Mouse (Mus musculus): ENCODE measurements at regions not wholly inside any gene's neighbourhood (a gene's known extent, or its start where the extent isn't known, plus 50 kb on each side); places are given as distances from the start of the nearest gene placed in this dataset.

- Histone ChIP-seq H3K9me3 (ENCODE audit: control insufficient read depth, insufficient read depth, low read depth, low read length) (no peaks in the 10 kb centered on the region), H3K27ac (ENCODE audit: insufficient read depth, low read depth, low read length, poor library complexity, severe bottlenecking) (no peak overlapping the region), H3K4me3 (ENCODE audit: insufficient read depth in 1 of 2, low read depth in 1 of 2, low read length in 2 of 2, poor library complexity in 1 of 2, severe bottlenecking in 1 of 2) (no peak overlapping the region), H3K36me3 (ENCODE audit: control insufficient read depth, insufficient read depth, low read length, poor library complexity, severe bottlenecking) (no peaks in the 10 kb centered on the region), H3K4me1 (ENCODE audit: control insufficient read depth in 2 of 2, insufficient read depth in 2 of 2, low read length in 2 of 2, poor library complexity in 1 of 2) (no peaks in the 10 kb centered on the region), H3K9ac (ENCODE audit: insufficient read depth, low read depth, low read length, poor library complexity, severe bottlenecking) (no peak overlapping the region)
- in situ Hi-C loops (cut with MboI; ENCODE audit: low sequenced_read_pairs in 2 of 2, unreplicated experiment in 2 of 2): no loop called here
- TF ChIP-seq ZC3H11A (IDR thresholded peaks at IDR 0.05; ENCODE audit: borderline replicate concordance, low read depth, low read length) (no peak), CHD2 (IDR thresholded peaks at IDR 0.05; ENCODE audit: low read depth, low read length) (no peak), HCFC1 (IDR thresholded peaks at IDR 0.05; ENCODE audit: borderline replicate concordance, insufficient read depth, low read length) (no peak), MAFK (IDR thresholded peaks at IDR 0.05; ENCODE audit: insufficient read depth, low read depth, low read length) (no peak), ZNF384 (IDR thresholded peaks at IDR 0.05; ENCODE audit: low read depth, low read length) (no peak)
- no peak for DNase-seq (ENCODE audit: low read depth, low spot score)
These were observed 130.7 kb upstream of the Max start for GRCm38 (mm10) chr12:77092741-77093140.

GRCm38 (mm10) chr12:77092143-77092542 is 130.1 kb upstream of the Max start:
- no peak overlapping the region for H3K9ac ChIP-seq (ENCODE audit: insufficient read depth, low read depth, low read length, poor library complexity, severe bottlenecking)
- no peaks in the 10 kb centered on the region for H3K9me3 ChIP-seq (ENCODE audit: control insufficient read depth, insufficient read depth, low read depth, low read length)
- in situ Hi-C loops (cut with MboI; ENCODE audit: low sequenced_read_pairs in 2 of 2, unreplicated experiment in 2 of 2): no loop called here

GRCm38 (mm10) chr12:77091700-77092099 is 129.7 kb upstream of the Max start:
- H3K4me1 ChIP-seq (ENCODE audit: control insufficient read depth in 2 of 2, insufficient read depth in 2 of 2, low read length in 2 of 2, poor library complexity in 1 of 2): no peaks in the 10 kb centered on the region
- TF ChIP-seq ZC3H11A (IDR thresholded peaks at IDR 0.05; ENCODE audit: borderline replicate concordance, low read depth, low read length) (no peak), HCFC1 (IDR thresholded peaks at IDR 0.05; ENCODE audit: borderline replicate concordance, insufficient read depth, low read length) (no peak), CHD2 (IDR thresholded peaks at IDR 0.05; ENCODE audit: low read depth, low read length) (no peak), MAFK (IDR thresholded peaks at IDR 0.05; ENCODE audit: insufficient read depth, low read depth, low read length) (no peak), ZNF384 (IDR thresholded peaks at IDR 0.05; ENCODE audit: low read depth, low read length) (no peak)
- in situ Hi-C loops (cut with MboI; ENCODE audit: low sequenced_read_pairs in 2 of 2, unreplicated experiment in 2 of 2): no loop called here
- H3K36me3 ChIP-seq (ENCODE audit: control insufficient read depth, insufficient read depth, low read length, poor library complexity, severe bottlenecking): no peaks in the 10 kb centered on the region
- no peak overlapping the region for H3K4me3 ChIP-seq (ENCODE audit: insufficient read depth in 1 of 2, low read depth in 1 of 2, low read length in 2 of 2, poor library complexity in 1 of 2, severe bottlenecking in 1 of 2)
- H3K27ac ChIP-seq (ENCODE audit: insufficient read depth, low read depth, low read length, poor library complexity, severe bottlenecking): no peak overlapping the region
- no peak overlapping the region for H3K9ac ChIP-seq (ENCODE audit: insufficient read depth, low read depth, low read length, poor library complexity, severe bottlenecking)
- no peak for DNase-seq (ENCODE audit: low read depth, low spot score)
- H3K9me3 ChIP-seq (ENCODE audit: control insufficient read depth, insufficient read depth, low read depth, low read length): no peaks in the 10 kb centered on the region

More at GRCm38 (mm10) chr12:77092143-77092542, 130.1 kb upstream of the Max start:
- TF ChIP-seq MAFK (IDR thresholded peaks at IDR 0.05; ENCODE audit: insufficient read depth, low read depth, low read length) (no peak), ZNF384 (IDR thresholded peaks at IDR 0.05; ENCODE audit: low read depth, low read length) (no peak), CHD2 (IDR thresholded peaks at IDR 0.05; ENCODE audit: low read depth, low read length) (no peak), HCFC1 (IDR thresholded peaks at IDR 0.05; ENCODE audit: borderline replicate concordance, insufficient read depth, low read length) (no peak), ZC3H11A (IDR thresholded peaks at IDR 0.05; ENCODE audit: borderline replicate concordance, low read depth, low read length) (no peak)
- no peak for DNase-seq (ENCODE audit: low read depth, low spot score)
- H3K27ac ChIP-seq (ENCODE audit: insufficient read depth, low read depth, low read length, poor library complexity, severe bottlenecking): no peak overlapping the region
- no peaks in the 10 kb centered on the region for H3K4me1 ChIP-seq (ENCODE audit: control insufficient read depth in 2 of 2, insufficient read depth in 2 of 2, low read length in 2 of 2, poor library complexity in 1 of 2)
- H3K36me3 ChIP-seq (ENCODE audit: control insufficient read depth, insufficient read depth, low read length, poor library complexity, severe bottlenecking): no peaks in the 10 kb centered on the region
- no peak overlapping the region for H3K4me3 ChIP-seq (ENCODE audit: insufficient read depth in 1 of 2, low read depth in 1 of 2, low read length in 2 of 2, poor library complexity in 1 of 2, severe bottlenecking in 1 of 2)

GRCm38 (mm10) chr12:77090525-77090924 is 128.5 kb upstream of the Max start:
- TF ChIP-seq ZNF384 (IDR thresholded peaks at IDR 0.05; ENCODE audit: low read depth, low read length) (no peak), ZC3H11A (IDR thresholded peaks at IDR 0.05; ENCODE audit: borderline replicate concordance, low read depth, low read length) (no peak), MAFK (IDR thresholded peaks at IDR 0.05; ENCODE audit: insufficient read depth, low read depth, low read length) (no peak), CHD2 (IDR thresholded peaks at IDR 0.05; ENCODE audit: low read depth, low read length) (no peak), HCFC1 (IDR thresholded peaks at IDR 0.05; ENCODE audit: borderline replicate concordance, insufficient read depth, low read length) (no peak)
- no peaks in the 10 kb centered on the region for H3K36me3 ChIP-seq (ENCODE audit: control insufficient read depth, insufficient read depth, low read length, poor library complexity, severe bottlenecking)
- H3K4me3 ChIP-seq (ENCODE audit: insufficient read depth in 1 of 2, low read depth in 1 of 2, low read length in 2 of 2, poor library complexity in 1 of 2, severe bottlenecking in 1 of 2): no peak overlapping the region
- no peak overlapping the region for H3K9ac ChIP-seq (ENCODE audit: insufficient read depth, low read depth, low read length, poor library complexity, severe bottlenecking)
- H3K27ac ChIP-seq (ENCODE audit: insufficient read depth, low read depth, low read length, poor library complexity, severe bottlenecking): no peak overlapping the region
- DNase-seq (ENCODE audit: low read depth, low spot score): no peak
- H3K4me1 ChIP-seq (ENCODE audit: control insufficient read depth in 2 of 2, insufficient read depth in 2 of 2, low read length in 2 of 2, poor library complexity in 1 of 2): no peaks in the 10 kb centered on the region
- H3K9me3 ChIP-seq (ENCODE audit: control insufficient read depth, insufficient read depth, low read depth, low read length): no peaks in the 10 kb centered on the region
- in situ Hi-C loops (cut with MboI; ENCODE audit: low sequenced_read_pairs in 2 of 2, unreplicated experiment in 2 of 2): no loop called here
